Mouse (Mus musculus) CH12.LX (cell line): ENCODE data around the gene Uqcrh. TPM values are rescaled to one million over a fixed set of nuclear protein-coding genes. Genes with fewer than 3 reads are reported as not detected.

Experiments used
- DNase-seq: peaks from one replicate; pipeline ENCODE4 v3.0.0-alpha.2; 2013; ENCODE audit errors: extremely low read depth
- H3K27ac ChIP-seq: 2 replicates; pipeline ENCODE4 v1.5.1; 2012; ENCODE audit warnings: low read depth, mild to moderate bottlenecking, control low read depth, moderate library complexity; ENCODE audit not compliant: insufficient read depth
- H3K27me3 ChIP-seq: replicated peaks from 2 replicates; pipeline ENCODE3; 2012; ENCODE audit warnings: inconsistent platforms
- H3K36me3 ChIP-seq, 2 experiments: replicated peaks in 1 of 2; 2 replicates each; pipeline versions ENCODE3 to v1.6.1; 2012; ENCODE audit warnings: inconsistent platforms in 1 of 2, low read length in 1 of 2, mild to moderate bottlenecking in 1 of 2, mixed read lengths in 1 of 2, moderate library complexity in 1 of 2; ENCODE audit not compliant: control insufficient read depth in 1 of 2, insufficient read depth in 1 of 2
- H3K4me1 ChIP-seq, 2 experiments: 2 replicates each; pipeline ENCODE4 v1.6.1; 2012; ENCODE audit warnings: inconsistent platforms in 1 of 2, moderate library complexity in 1 of 2; ENCODE audit not compliant: insufficient read depth in 2 of 2, control insufficient read depth in 1 of 2
- H3K4me2 ChIP-seq: 2 replicates; pipeline ENCODE4 v1.6.1; 2012; ENCODE audit warnings: low read depth, mild to moderate bottlenecking, control low read depth; ENCODE audit not compliant: poor library complexity, insufficient read depth, severe bottlenecking
- H3K4me3 ChIP-seq, 3 experiments: fragments of 150-350 bp in 1 of 3; sonication (generic) in 1 of 3; replicated peaks in 1 of 3; 2 replicates each; pipeline versions ENCODE3 to v1.5.1; 2011 to 2012; ENCODE audit warnings: low read depth in 2 of 3, low read length in 2 of 3, mild to moderate bottlenecking in 2 of 3, moderate library complexity in 2 of 3, control low read depth in 1 of 3, improper control_type of control experiment in 1 of 3, inconsistent platforms in 1 of 3, mixed read lengths in 1 of 3; ENCODE audit not compliant: poor library complexity in 1 of 3
- H3K79me2 ChIP-seq: replicated peaks from 2 replicates; pipeline ENCODE4 v1.6.1; 2012; ENCODE audit warnings: mild to moderate bottlenecking, moderate library complexity; ENCODE audit not compliant: control insufficient read depth, poor library complexity, insufficient read depth, severe bottlenecking; ENCODE audit errors: extremely low read depth
- H3K9ac ChIP-seq: 2 replicates; pipeline ENCODE4 v1.6.1; 2012; ENCODE audit warnings: low read depth, mild to moderate bottlenecking, control low read depth, moderate library complexity; ENCODE audit not compliant: insufficient read depth
- H3K9me3 ChIP-seq: replicated peaks from 2 replicates; pipeline ENCODE3; 2012; ENCODE audit warnings: low read length, inconsistent platforms, mixed read lengths
- CTCF ChIP-seq, 2 experiments: IDR thresholded peaks in 1 of 2; conservative IDR thresholded peaks in 1 of 2; 2 replicates each; pipeline ENCODE4 v1.5.1; 2011 to 2012; ENCODE audit warnings: low read depth in 2 of 2, low read length in 2 of 2, improper control_type of control experiment in 1 of 2, inconsistent platforms in 1 of 2, mild to moderate bottlenecking in 1 of 2, moderate library complexity in 1 of 2
- ELF1 ChIP-seq: IDR thresholded peaks from 2 replicates; pipeline ENCODE4 v1.6.1; 2014; ENCODE audit warnings: low read depth, mild to moderate bottlenecking, inconsistent platforms, low read length, improper control_type of control experiment
- ETS1 ChIP-seq: conservative IDR thresholded peaks from 2 replicates; pipeline ENCODE4 v1.6.1; 2012; ENCODE audit warnings: low read depth, mild to moderate bottlenecking, inconsistent platforms, low read length, improper control_type of control experiment, moderate library complexity
- JUN ChIP-seq: IDR thresholded peaks from 2 replicates; pipeline ENCODE4 v1.6.1; 2011; ENCODE audit warnings: low read depth, mild to moderate bottlenecking, low read length, improper control_type of control experiment, moderate library complexity; ENCODE audit not compliant: insufficient read depth
- MAX ChIP-seq: IDR thresholded peaks from 2 replicates; pipeline ENCODE4 v1.6.1; 2011; ENCODE audit warnings: low read length, improper control_type of control experiment
- MAZ ChIP-seq: IDR thresholded peaks from 2 replicates; pipeline ENCODE4 v1.6.1; 2012; ENCODE audit warnings: low read depth, mild to moderate bottlenecking, inconsistent platforms, low read length, improper control_type of control experiment, moderate library complexity
- MYC ChIP-seq: IDR thresholded peaks from 2 replicates; pipeline ENCODE4 v1.6.1; 2011; ENCODE audit warnings: low read depth, mild to moderate bottlenecking, improper control_type of control experiment, low read length
- NRF1 ChIP-seq: IDR thresholded peaks from 2 replicates; pipeline ENCODE4 v1.6.1; 2014; ENCODE audit warnings: low read depth, mild to moderate bottlenecking, inconsistent platforms, low read length, improper control_type of control experiment, moderate library complexity
- RAD21 ChIP-seq: IDR thresholded peaks from 2 replicates; pipeline ENCODE4 v1.6.1; 2011; ENCODE audit warnings: low read depth, mild to moderate bottlenecking, low read length, improper control_type of control experiment, moderate library complexity
- SIN3A ChIP-seq: IDR thresholded peaks from 2 replicates; pipeline ENCODE4 v1.6.1; 2012; ENCODE audit warnings: low read length, improper control_type of control experiment, inconsistent platforms
- SMC3 ChIP-seq: IDR thresholded peaks from 2 replicates; pipeline ENCODE4 v1.6.1; 2011; ENCODE audit warnings: low read depth, low read length, improper control_type of control experiment
- ZNF384 ChIP-seq: IDR thresholded peaks from 2 replicates; pipeline ENCODE4 v1.6.1; 2012; ENCODE audit warnings: low read depth, low read length, improper control_type of control experiment, inconsistent platforms
- dilution Hi-C: fragments of 300-500 bp; cut with MboI; formaldehyde crosslinking; loops from 2 replicates; pipeline ENCODE4 v1.14.3; 2020; ENCODE audit warnings: low sequenced_read_pairs; ENCODE audit not compliant: extremely low pct_unique_long_range_greater_than_20kb, extremely low pct_ligation_motif_present
- in situ Hi-C: fragments of 300-500 bp; cut with MboI; formaldehyde crosslinking; loops from 3 replicates; pipeline ENCODE4 v1.14.3; 2019; ENCODE audit warnings: low sequenced_read_pairs, low pct_ligation_motif_present, low pct_unique_long_range_greater_than_20kb, mixed read lengths
- polyA plus RNA-seq: library from polyadenylated mRNA; unstranded; fragments of >175 nt; gene quantifications from 2 replicates; pipeline ENCODE4 v1.2.1, GENCODE M21; 2012; ENCODE audit warnings: low read depth; ENCODE audit not compliant: insufficient read length
- total RNA-seq, 2 experiments: library from RNA; depleted of rRNA; stranded (reverse); fragments of 300-350 nt in 1 of 2; fragments of >200 nt in 1 of 2; gene quantifications; 2 replicates each; pipeline ENCODE4 v1.2.3; 2012 to 2014

Gene Uqcrh
- total and polyA plus RNA-seq, 3 experiments: 264 to 717 (median 293) TPM

DNA sequence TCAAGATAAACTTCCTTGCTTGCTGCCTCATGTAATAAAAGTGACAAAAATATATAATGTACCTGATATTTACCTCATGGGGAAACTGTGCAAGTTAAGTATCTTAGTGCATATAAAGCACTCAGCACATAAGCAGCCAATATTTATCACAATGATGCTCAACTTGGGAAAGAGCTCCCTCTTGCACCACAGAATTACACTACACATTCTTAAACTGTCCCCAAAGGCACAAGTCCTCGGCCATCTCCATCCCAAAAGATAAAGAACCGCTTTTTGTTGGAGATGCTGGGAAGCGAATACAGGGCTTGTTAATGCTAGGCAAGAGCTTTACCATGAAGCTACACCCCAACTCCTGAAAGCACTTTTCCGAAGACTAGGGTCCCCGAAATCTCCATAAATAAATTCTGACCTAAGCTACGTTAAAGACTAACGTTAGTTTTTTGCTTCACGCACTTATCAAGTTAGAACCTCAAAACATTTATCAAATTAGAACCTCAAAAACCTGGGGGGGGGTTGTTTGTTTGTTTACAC lies 661 bp downstream of the Uqcrh start:
- in situ Hi-C loops: no loop called here
- H3K9me3 ChIP-seq: no peaks in the 10 kb centered on the region
- TF ChIP-seq MAZ (no peak), RAD21 (peak; percentile 21), SIN3A (peak; percentile 23; the same call in 1 of the 2 replicates), CTCF (conservative IDR thresholded peaks at IDR 0.05 in 1 of 2, IDR thresholded peaks at IDR 0.05 in 1 of 2; ENCODE audit: low read depth in 2 of 2, low read length in 2 of 2) (peak; percentile 8 to 67; a peak in 2 of 4 replicates), NRF1 (no peak), ELF1 (0 out of 2 replicates have a peak, but pooled peaks have one; percentile 16), MYC (0 out of 2 replicates have a peak, but pooled peaks have one; percentile 23), JUN (no peak)
- TF ChIP-seq, all 38 proteins: peak for 5
- dilution Hi-C loops: no loop called here
- Histone ChIP-seq H3K36me3 (peaks cover 8 to 34% of the 10 kb centered on the region in 2 experiments), H3K4me1 (peaks cover 2 to 15% of the 10 kb centered on the region in 2 experiments; a peak in 3 of 4 replicates), H3K27me3 (no peaks in the 10 kb centered on the region), H3K79me2 (peaks cover 66% of the 10 kb centered on the region), H3K4me3 (peak overlapping the region; percentile 80 to 94 (median 91)), H3K27ac (no peak overlapping the region), H3K4me2 (peak overlapping the region; percentile 63), H3K9ac (peak overlapping the region; percentile 83)
- peak; percentile 50 for DNase-seq

GRCm38 (mm10) chr4:116073146-116073545 lies 1.7 kb downstream of the Uqcrh start:
- H3K27ac ChIP-seq: no peak overlapping the region
- peak; percentile 48 for DNase-seq
- H3K36me3 ChIP-seq: peaks cover 16 to 36% of the 10 kb centered on the region in 2 experiments
- dilution Hi-C loops: no loop called here
- H3K79me2 ChIP-seq: peaks cover 61% of the 10 kb centered on the region
- H3K4me1 ChIP-seq: peaks cover 2 to 15% of the 10 kb centered on the region in 2 experiments; a peak in 3 of 4 replicates
- no peak overlapping the region; the same call in 1 of the 2 replicates for H3K9ac ChIP-seq
- TF ChIP-seq RAD21 (peak; percentile 35), SMC3 (peak; percentile 30; the same call in 1 of the 2 replicates), ETS1 (no peak), MAX (no peak), MAZ (no peak), ZNF384 (no peak), CTCF (conservative IDR thresholded peaks at IDR 0.05 in 1 of 2, IDR thresholded peaks at IDR 0.05 in 1 of 2; ENCODE audit: low read depth in 2 of 2, low read length in 2 of 2) (peak; percentile 14 to 71; a peak in 3 of 4 replicates)
- peak overlapping the region; percentile 60 for H3K4me2 ChIP-seq
- no peaks in the 10 kb centered on the region for H3K27me3 ChIP-seq
- peak overlapping the region in 2 of 3 experiments; percentile 2 to 20 for H3K4me3 ChIP-seq
- in situ Hi-C loops: no loop called here
- H3K9me3 ChIP-seq: no peaks in the 10 kb centered on the region
